In the genomic region with DNA sequence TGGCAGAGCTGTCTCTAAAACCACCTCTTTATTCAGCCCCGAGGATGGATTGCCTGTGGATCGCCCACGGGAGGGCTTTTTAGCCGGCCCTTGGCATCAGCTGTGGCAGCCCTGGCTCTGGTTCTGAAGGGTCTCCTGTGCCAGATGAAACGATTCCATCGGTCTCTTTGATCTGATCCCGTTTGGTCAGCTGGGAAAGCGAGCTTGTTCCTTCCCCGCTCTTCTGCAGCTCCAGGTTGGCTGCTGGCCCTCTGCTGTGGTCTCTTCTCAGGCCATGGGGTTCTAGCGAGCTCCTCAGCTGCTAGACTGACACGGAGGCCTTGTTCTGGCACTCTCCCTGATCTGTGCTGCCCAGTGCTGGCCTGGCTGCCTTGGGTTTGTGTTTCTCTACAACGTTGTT, we compare ENCODE assay signal across 9 mouse cellular contexts.
DNase-seq lines count a peak whose midpoint lies in the region; ATAC-seq lines count a peak whose summit lies in the region.
"Had no signal": no experiment of that assay in that cellular context is flagged by ENCODE, and none has a peak within 500 bp of the region (broad histone marks: within the 10 kb centered on the region; RNA-seq: fewer than 3 reads in every experiment).

No protein-coding gene starts in this region.

- H3K4me2 ChIP-seq in embryonic facial prominence, embryonic 15.5 days (replicated peaks) = no peak overlapping the region

- no peak overlapping the region for H3K9ac ChIP-seq in embryonic facial prominence, embryonic 15.5 days
- H3K9ac ChIP-seq: liver, embryonic 14.5 days had no signal

- 0 out of 2 replicates have a peak overlapping the region, but pooled peaks have one; percentile 22 for H3K27ac ChIP-seq in embryonic facial prominence, embryonic 15.5 days (replicated peaks)
- H3K27ac ChIP-seq: liver, embryonic 14.5 days had no signal

- peak; percentile 13 for DNase-seq in layer of hippocampus, adult 11-12 months (ENCODE audit: low spot score)
- DNase-seq in layer of hippocampus, adult 9-10 months (ENCODE audit: low spot score) = no peak
- DNase-seq in layer of hippocampus, postnatal 14 days (ENCODE audit: low spot score in 2 of 2) = peak; percentile 54 to 81
- DNase-seq in right cerebral cortex, adult 18-20 months = peak; percentile 28
- DNase-seq in thymus, postnatal 10 days (ENCODE audit: low spot score in 2 of 2) = no peak
- no peak for DNase-seq in adipocyte (ENCODE audit: low spot score)
- no peak for DNase-seq in kidney, adult 11 months

- H3K4me3 ChIP-seq in embryonic facial prominence, embryonic 15.5 days (replicated peaks) = no peak overlapping the region

- H3K36me3 ChIP-seq in embryonic facial prominence, embryonic 15.5 days = no peaks in the 10 kb centered on the region

- no peaks in the 10 kb centered on the region for H3K4me1 ChIP-seq in embryonic facial prominence, embryonic 15.5 days

- peak; percentile 65; the same call in 1 of the 2 replicates for ATAC-seq in embryonic facial prominence, embryonic 15.5 days (ENCODE audit: insufficient number of reproducible peaks, low FRiP score, low TSS enrichment, low read depth)

- 46% methylated on average over 12 of the region's 12 CpGs for WGBS in embryonic facial prominence, embryonic 15.5 days

- H3K9me3 ChIP-seq in embryonic facial prominence, embryonic 15.5 days (replicated peaks) = no peaks in the 10 kb centered on the region

- no peaks in the 10 kb centered on the region for H3K27me3 ChIP-seq in embryonic facial prominence, embryonic 15.5 days

Comparison
In these comparisons a context has a peak if more than half of its experiments do, and no peak if none do; other contexts are left out.
1. DNase-seq: peak in layer of hippocampus, adult 11-12 months (single experiment), layer of hippocampus, postnatal 14 days (2 of 2) and right cerebral cortex, adult 18-20 months (single experiment); none in layer of hippocampus, adult 9-10 months (single experiment), thymus, postnatal 10 days (0 of 2), adipocyte (single experiment) and kidney, adult 11 months (single experiment).